Mouse (Mus musculus): ENCODE data around the gene Sass6. TPM values are rescaled to one million over a fixed set of nuclear protein-coding genes. Genes with fewer than 3 reads are reported as not detected.
A peak's percentile ranks its signal among the peaks of the same experiment; 100 is the strongest.

Gene Sass6
- polyA plus RNA-seq, 2 experiments: 7.7 to 16.1 TPM

GRCm38 (mm10) chr3:116614295-116614892 is 19.6 kb downstream of the Sass6 start, which contains the start of gene Trmt13:
TSS of gene Trmt13 (minus strand) at chr3:116614587.
- no peak within 1 kb of the TSS for H3K27ac ChIP-seq
- 73% methylated on average over 10 of the region's 10 CpGs for WGBS (ENCODE audit: insufficient replicate concordance)
- peaks cover 0 to 8% of the 10 kb centered on the region in 2 experiments; a peak in 2 of 4 replicates for H3K4me1 ChIP-seq (replicated peaks; ENCODE audit: control insufficient read depth in 2 of 2, insufficient read depth in 2 of 2, low read length in 1 of 2)
- no peak within 1 kb of the TSS for H3K9ac ChIP-seq (replicated peaks)
- H3K4me2 ChIP-seq (ENCODE audit: low read depth): no peak within 1 kb of the TSS
- no peak for DNase-seq (ENCODE audit: low read depth in 3 of 3, low spot score in 3 of 3)
- ATAC-seq (ENCODE audit: insufficient read depth): peak; percentile 54; the same call in 1 of the 2 replicates
- H3K4me3 ChIP-seq (ENCODE audit: insufficient read depth in 1 of 2, low read depth in 2 of 2, low read length in 2 of 2): no peak within 1 kb of the TSS
- H3K9me3 ChIP-seq (ENCODE audit: control insufficient read depth, low read length): no peaks in the 10 kb centered on the region
- peaks cover 52% of the 10 kb centered on the region for H3K36me3 ChIP-seq (replicated peaks; ENCODE audit: control insufficient read depth, insufficient read depth, low read depth)
- no peak for TF ChIP-seq EP300 (IDR thresholded peaks at IDR 0.05; ENCODE audit: low read depth)
- no peak for TF ChIP-seq CTCF (IDR thresholded peaks at IDR 0.05; ENCODE audit: low read depth)
- H3K27me3 ChIP-seq (ENCODE audit: control insufficient read depth, insufficient read depth, low read length): no peaks in the 10 kb centered on the region

- Histone ChIP-seq H3K4me3 (ENCODE audit: insufficient read depth in 1 of 2, low read depth in 2 of 2, low read length in 2 of 2) (no peak overlapping the region), H3K4me2 (ENCODE audit: low read depth) (no peak overlapping the region), H3K9me3 (ENCODE audit: control insufficient read depth, low read length) (no peaks in the 10 kb centered on the region), H3K4me1 (replicated peaks; ENCODE audit: control insufficient read depth in 2 of 2, insufficient read depth in 2 of 2, low read length in 1 of 2) (peaks cover 2 to 9% of the 10 kb centered on the region in 2 experiments; a peak in 3 of 4 replicates), H3K36me3 (replicated peaks; ENCODE audit: control insufficient read depth, insufficient read depth, low read depth) (peaks cover 54% of the 10 kb centered on the region), H3K27ac (no peak overlapping the region), H3K9ac (replicated peaks) (no peak overlapping the region), H3K27me3 (ENCODE audit: control insufficient read depth, insufficient read depth, low read length) (no peaks in the 10 kb centered on the region)
- TF ChIP-seq CTCF (IDR thresholded peaks at IDR 0.05; ENCODE audit: low read depth) (no peak), EP300 (IDR thresholded peaks at IDR 0.05; ENCODE audit: low read depth) (no peak)
- ATAC-seq (ENCODE audit: insufficient read depth) (no peak), DNase-seq (ENCODE audit: low read depth in 3 of 3, low spot score in 3 of 3) (no peak)
- 71% methylated on average over 8 of the region's 8 CpGs for whole genome bisulfite sequencing (ENCODE audit: insufficient replicate concordance)
Measured at GRCm38 (mm10) chr3:116615318-116616068, 20.7 kb downstream of the Sass6 start.

- no peaks in the 10 kb centered on the region for H3K9me3 ChIP-seq (ENCODE audit: control insufficient read depth, low read length)
- H3K36me3 ChIP-seq (replicated peaks; ENCODE audit: control insufficient read depth, insufficient read depth, low read depth): peaks cover 53% of the 10 kb centered on the region
- ATAC-seq (ENCODE audit: insufficient read depth) (no peak), DNase-seq (ENCODE audit: low read depth in 3 of 3, low spot score in 3 of 3) (no peak)
- no peak overlapping the region for H3K4me3 ChIP-seq (ENCODE audit: insufficient read depth in 1 of 2, low read depth in 2 of 2, low read length in 2 of 2)
- H3K9ac ChIP-seq (replicated peaks): no peak overlapping the region
- H3K27me3 ChIP-seq (ENCODE audit: control insufficient read depth, insufficient read depth, low read length): no peaks in the 10 kb centered on the region
- H3K4me2 ChIP-seq (ENCODE audit: low read depth): no peak overlapping the region
- H3K4me1 ChIP-seq (replicated peaks; ENCODE audit: control insufficient read depth in 2 of 2, insufficient read depth in 2 of 2, low read length in 1 of 2): peaks cover 7 to 14% of the 10 kb centered on the region in 2 experiments; a peak in 3 of 4 replicates
- 52% methylated on average over 6 of the region's 6 CpGs for WGBS (ENCODE audit: insufficient replicate concordance)
- TF ChIP-seq EP300 (IDR thresholded peaks at IDR 0.05; ENCODE audit: low read depth): no peak
- TF ChIP-seq CTCF (IDR thresholded peaks at IDR 0.05; ENCODE audit: low read depth): no peak
- H3K27ac ChIP-seq: no peak overlapping the region
Measured at GRCm38 (mm10) chr3:116618855-116619254, 24.1 kb downstream of the Sass6 start.

- Histone ChIP-seq H3K4me1 (replicated peaks; ENCODE audit: control insufficient read depth in 2 of 2, insufficient read depth in 2 of 2, low read length in 1 of 2) (peaks cover 7% of the 10 kb centered on the region in 2 experiments; a peak in 3 of 4 replicates), H3K9me3 (ENCODE audit: control insufficient read depth, low read length) (no peaks in the 10 kb centered on the region), H3K4me2 (ENCODE audit: low read depth) (no peak overlapping the region), H3K36me3 (replicated peaks; ENCODE audit: control insufficient read depth, insufficient read depth, low read depth) (peaks cover 40% of the 10 kb centered on the region), H3K9ac (replicated peaks) (peak overlapping the region; percentile 13; the same call in 1 of the 2 replicates), H3K4me3 (ENCODE audit: insufficient read depth in 1 of 2, low read depth in 2 of 2, low read length in 2 of 2) (no peak overlapping the region), H3K27me3 (ENCODE audit: control insufficient read depth, insufficient read depth, low read length) (no peaks in the 10 kb centered on the region), H3K27ac (peak overlapping the region; percentile 20)
- WGBS (ENCODE audit: insufficient replicate concordance): 49% methylated on average over 7 of the region's 7 CpGs
- peak; percentile 92 for ATAC-seq (ENCODE audit: insufficient read depth)
- DNase-seq (ENCODE audit: low read depth in 3 of 3, low spot score in 3 of 3): peak in 2 of 3 experiments; percentile 47 to 51
- TF ChIP-seq EP300 (IDR thresholded peaks at IDR 0.05; ENCODE audit: low read depth) (no peak), CTCF (IDR thresholded peaks at IDR 0.05; ENCODE audit: low read depth) (no peak)
Measured at GRCm38 (mm10) chr3:116620636-116621370, 26.0 kb downstream of the Sass6 start.
